Mouse (Mus musculus) mature B cell (primary cell): ENCODE results near the gene Ahnak.
"Not testable (repeated sequence)": the region's sequence is repeated elsewhere in the genome, so short reads cannot be mapped to it uniquely, and the experiment has no call there.

Source experiments
- in situ Hi-C: fragments of 300-500 bp; cut with MboI; formaldehyde crosslinking; loops from 2 replicates; pipeline ENCODE4 v1.14.3; 2019

The Ahnak gene

DNA sequence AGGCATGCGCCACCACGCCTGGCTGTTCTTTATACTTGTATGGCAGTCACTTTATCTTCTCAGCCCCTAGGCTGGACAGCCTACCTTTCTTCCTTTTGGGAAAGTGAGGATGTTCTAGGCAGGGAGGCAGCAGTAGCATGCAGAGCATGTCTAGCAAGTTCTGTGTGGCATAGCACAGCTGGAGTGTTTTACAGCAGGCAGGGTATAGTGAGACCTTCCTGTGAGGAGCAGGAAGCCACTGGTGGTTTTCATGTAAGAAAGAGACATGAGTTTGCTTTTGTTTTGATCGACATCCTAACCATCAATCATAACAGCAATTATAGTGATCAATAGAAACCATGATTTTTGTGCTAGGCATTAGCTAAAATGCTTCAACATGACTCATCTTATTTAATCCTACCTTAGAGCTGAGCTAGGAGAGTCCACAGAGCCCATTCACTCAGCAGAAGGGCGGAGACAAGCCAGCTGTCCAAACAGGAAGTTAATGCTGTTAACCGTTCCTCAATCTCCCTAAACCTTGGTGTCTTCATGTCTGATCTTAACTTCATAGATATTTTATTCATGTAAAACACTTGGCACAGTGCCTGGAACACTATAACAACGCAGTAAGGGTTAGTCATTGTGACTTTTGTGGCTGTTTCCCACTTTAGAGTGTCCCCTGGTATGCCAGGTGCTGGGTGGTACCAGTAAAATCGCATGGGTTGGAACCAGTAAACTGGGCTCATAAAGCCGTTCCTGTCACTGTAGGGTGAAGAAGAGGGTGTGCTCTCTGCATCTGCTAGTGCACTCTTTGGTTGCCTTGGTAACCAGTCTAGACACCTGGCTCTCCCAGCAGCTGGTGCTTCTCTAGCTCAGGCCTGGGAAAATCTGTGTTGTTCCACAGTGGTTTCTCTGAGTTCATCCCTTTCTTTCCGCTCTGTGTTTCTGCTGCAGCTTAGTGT, 76.8 kb downstream of the Ahnak start:
- in situ Hi-C loops: no loop called here

DNA sequence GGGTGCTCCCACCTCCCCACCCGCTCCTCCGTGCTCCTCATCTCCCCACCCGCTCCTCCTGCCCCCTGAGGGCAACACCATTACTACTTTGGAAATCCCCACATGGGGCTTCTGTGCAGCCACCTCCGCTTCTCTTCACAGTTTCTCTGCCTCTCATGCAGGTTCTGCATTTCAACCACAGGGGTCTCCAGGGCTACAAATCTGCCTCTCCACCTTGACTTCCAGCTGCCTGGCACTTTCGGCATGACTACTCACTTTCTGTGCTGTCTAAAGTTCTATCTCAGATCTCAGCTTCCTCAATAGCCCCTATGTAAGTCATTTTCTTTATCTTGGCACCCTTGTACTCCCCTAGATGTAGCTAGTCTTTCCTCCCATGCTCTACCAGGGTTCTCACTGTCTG, 78.2 kb downstream of the Ahnak start:
- in situ Hi-C loops: no loop called here

DNA sequence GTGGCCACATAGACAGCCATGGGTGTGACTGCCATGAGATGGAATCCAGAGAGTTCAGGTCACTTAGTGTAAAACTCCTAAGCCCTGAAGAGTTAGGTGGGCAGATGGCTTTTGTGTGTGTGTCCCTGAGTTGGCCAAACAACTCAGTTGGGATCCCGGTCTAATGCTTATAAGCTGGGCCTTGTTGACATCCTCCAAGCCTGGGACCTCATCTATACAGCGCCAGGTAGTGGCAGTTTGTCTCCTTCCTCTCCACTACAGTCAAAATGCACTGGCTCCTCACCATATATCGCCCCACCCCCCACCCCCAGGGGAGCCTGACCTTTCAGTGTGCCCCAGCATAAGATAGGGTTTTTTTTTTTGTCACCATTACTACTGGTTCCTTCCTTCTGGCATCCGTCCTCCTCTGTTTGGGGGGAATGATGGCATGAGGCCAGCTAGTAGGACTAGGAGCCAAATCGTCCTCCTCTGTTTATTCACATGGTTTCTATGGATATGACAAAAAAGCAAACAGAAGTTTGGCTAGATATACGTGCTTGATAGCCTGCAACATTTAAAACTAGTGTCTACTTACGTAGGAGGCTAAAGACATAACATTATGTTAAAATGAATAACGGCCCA, 80.7 kb downstream of the Ahnak start:
- in situ Hi-C loops: no loop called here

DNA sequence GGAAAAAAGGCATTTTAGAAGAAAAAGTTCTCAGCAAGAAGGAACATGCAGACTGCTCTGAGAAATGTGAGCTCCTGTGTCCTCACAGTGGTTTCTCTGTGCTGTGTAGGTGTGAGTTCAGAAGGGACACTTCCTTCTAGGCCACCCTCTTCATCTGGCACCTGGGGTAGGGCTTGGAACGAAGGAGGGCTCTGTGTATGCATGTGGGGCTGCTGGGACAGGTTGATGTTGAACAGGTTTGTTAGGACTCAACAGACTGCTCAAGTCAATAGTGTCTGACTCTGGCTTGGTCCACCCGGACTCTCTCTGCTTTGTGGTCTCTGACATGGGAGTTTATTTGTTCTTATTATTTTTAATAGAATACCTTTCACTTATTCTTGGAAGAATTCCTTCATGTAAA, 81.2 kb downstream of the Ahnak start:
- in situ Hi-C loops: no loop called here

DNA sequence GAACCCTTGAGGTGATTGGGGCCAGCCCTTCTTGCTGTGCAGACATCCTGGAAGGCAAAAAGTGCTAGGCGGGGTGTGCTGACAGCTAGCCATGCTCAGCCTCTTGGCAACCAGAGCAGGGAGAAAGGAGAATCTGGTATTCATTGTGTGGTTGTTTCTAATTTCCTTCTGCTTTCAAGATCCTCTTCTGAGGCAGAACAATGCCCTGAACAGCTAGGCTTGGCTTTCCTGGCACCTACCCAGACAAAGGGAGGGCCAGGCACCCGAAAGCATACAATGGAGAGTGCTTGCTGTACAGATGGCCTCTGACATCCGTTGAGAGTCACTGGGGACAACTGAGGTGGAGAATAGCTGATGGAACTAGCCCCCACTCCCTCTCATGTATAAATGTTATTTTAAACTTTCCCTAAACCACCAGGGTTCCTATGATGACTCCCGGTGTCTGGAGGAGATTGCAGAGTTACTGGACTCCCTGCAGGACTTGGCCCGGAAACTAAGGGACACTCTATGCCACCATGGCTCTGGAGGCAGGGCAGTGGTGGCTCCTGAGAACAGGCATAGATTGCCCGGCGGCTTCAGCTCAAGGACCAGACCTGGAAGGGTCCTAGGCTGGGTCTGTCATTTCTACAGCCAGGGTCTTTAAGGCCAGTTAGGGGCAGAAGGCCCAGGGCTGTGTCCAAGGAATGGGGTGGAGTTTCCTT, 82.5 kb downstream of the Ahnak start:
- in situ Hi-C loops: no loop called here

DNA sequence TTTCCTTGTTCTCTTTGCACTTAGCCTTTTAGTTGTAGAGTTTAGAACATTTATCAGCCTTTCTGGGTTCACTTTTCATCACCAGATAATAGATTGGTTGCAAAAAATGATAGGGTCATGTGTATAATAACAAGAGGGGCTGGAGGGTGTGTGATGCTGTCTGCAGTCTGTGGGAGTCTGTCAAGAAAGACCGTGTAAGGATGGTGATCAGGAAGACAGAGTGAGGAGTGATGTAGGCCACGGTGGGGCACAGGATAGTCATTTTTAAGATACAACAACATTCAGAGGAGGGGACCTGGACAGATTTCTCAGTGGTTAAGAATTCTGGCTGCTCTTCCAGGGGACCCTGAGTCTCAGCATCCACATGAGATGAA, 83.1 kb downstream of the Ahnak start:
- in situ Hi-C loops: no loop called here

DNA sequence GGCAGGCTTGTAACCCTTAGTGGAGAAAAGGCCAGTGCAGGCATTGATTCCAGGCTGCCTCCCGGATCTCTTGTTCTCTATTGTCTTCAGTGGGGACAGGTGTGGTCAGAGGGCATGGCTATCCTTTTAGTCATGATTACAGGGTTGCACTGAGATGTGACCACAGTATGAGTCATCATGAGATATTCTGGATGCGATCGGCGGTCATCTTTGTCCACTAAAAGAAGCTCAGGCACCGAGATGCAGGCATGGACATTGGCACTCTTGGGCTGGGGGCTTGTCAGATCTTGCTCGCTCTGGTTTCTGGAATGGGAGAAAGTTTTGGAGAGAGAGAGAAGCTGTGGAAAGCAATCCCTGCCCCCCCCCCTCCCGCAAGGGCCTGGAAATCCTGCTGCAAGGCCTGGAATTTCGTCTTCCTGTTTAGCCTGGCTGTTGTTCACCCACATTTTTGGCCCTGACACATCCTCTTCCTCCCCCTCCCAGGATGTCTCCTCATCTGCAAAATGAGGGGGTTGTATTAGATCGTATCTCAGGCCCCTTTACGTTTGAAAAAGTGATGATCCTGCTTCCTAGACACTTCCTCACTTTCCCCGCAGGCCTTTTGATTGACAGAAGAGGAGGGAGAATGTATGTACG, 84.8 kb downstream of the Ahnak start:
- in situ Hi-C loops: no loop called here

DNA sequence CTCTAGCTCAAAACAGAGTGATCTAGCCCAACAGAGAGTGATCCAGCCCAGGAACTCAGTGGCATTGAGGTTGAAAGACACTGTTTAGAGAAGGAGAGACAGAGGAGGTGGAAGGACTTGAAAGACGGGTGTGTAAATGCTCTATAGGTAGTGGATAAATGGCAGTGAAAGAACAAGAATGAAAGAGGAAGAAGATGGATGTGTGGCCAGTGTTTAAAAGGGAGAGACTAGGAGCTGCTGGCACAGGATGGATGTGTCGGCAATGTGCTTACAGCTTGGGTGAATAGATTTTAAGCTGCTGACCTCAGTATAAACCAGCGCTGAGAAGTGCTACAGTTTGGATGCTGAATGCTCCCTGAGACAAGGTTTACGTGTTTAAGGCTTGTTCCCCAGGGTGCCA, 85.3 kb downstream of the Ahnak start:
- in situ Hi-C loops: no loop called here

DNA sequence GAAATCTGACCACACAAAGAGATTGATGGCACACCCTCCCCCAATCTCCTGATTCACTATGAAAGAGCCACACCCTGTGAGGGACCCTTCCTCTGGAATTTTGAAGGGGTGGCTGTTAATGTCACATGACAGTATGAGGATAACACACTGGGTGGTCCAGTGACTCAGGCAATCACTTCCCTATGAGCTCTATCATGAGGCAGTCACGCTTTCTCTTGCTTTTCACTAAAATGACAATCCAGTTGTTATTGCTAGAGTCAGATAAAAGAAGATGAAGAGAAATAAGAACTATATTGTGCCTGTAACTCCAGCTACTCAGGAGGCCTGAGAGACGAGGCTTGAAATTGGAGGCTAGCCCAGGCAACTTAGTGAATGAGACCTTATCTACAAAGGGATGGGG, 86.5 kb downstream of the Ahnak start:
- in situ Hi-C loops: loop anchor here (5.0 kb wide), 1 partner anchor 83 kb away; no protein-coding TSS in a partner anchor

DNA sequence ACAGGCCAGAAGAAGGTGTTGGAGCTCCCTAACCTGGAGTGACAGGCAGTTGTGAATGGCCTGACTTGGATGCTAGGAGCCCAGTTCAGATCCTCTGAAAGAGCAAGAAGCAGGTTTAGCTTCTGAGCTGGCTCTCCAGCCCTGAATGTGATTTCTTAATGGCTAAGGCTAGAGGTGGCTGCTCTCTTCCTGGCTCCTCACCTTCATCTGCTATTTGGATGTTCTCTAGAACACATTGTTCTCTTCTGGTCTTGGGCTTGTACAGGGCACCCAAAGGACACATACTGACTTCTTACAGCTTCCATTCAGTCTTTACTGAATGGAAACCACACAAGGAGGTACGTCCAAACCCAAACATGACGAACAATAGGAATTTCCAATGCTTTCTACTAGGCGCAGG, 87.0 kb downstream of the Ahnak start:
- in situ Hi-C loops: loop anchor here (5.0 kb wide), 1 partner anchor 84 kb away; no protein-coding TSS in a partner anchor

DNA sequence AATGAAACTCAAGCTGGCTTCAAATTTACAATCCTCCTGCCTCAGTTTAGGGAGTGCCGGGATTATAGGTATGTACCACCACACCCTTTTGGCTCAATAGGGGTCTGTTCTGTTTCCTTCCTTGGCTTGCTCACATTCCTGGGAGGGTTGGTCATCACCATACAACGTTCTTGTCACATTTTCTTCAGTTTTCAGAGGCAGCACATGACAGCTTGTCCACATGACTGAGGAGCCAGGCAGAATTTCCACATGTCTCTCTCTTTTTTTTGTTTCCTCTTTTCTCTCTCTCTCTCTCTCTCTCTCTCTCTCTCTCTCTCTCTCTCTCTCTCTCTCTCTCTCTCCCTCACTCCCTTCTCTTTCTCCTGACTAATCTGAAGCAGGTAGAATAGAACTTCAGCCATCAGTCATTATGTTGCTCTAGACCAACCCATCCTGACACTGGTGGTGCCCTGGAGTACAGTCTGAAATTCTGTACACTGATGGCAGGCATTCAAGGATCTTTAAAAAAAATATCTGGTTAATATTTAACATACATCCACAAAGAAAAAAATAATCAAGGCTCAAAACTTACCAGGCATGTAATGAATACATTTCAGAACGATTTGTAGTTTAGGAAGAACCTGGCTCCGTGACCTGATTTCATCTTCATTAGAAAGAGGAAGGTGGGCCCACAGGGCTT, 88.0 kb downstream of the Ahnak start:
- in situ Hi-C loops: loop anchor here (5.0 kb wide), 1 partner anchor 85 kb away; no protein-coding TSS in a partner anchor

DNA sequence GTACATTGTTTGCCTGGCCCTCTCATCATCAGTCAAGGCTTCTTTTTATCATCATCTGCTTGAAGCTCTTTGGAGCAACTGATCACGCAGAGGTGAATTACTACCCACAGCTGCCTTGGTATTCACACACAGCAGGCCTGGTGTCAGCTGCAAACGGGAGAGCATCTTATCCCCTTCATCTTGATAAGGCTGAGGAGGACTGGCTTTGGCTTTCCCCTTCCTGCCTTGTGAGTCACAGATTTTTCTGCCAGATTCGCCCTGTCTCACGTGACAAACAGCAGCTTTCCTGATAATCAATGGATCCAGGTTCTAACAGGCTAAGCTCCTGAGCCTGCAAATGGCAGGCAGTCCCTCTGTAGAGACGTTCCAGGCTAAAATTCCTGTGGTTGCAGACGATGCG, 90.8 kb downstream of the Ahnak start:
- in situ Hi-C loops: loop anchor here (5.0 kb wide), 1 partner anchor 88 kb away; no protein-coding TSS in a partner anchor

DNA sequence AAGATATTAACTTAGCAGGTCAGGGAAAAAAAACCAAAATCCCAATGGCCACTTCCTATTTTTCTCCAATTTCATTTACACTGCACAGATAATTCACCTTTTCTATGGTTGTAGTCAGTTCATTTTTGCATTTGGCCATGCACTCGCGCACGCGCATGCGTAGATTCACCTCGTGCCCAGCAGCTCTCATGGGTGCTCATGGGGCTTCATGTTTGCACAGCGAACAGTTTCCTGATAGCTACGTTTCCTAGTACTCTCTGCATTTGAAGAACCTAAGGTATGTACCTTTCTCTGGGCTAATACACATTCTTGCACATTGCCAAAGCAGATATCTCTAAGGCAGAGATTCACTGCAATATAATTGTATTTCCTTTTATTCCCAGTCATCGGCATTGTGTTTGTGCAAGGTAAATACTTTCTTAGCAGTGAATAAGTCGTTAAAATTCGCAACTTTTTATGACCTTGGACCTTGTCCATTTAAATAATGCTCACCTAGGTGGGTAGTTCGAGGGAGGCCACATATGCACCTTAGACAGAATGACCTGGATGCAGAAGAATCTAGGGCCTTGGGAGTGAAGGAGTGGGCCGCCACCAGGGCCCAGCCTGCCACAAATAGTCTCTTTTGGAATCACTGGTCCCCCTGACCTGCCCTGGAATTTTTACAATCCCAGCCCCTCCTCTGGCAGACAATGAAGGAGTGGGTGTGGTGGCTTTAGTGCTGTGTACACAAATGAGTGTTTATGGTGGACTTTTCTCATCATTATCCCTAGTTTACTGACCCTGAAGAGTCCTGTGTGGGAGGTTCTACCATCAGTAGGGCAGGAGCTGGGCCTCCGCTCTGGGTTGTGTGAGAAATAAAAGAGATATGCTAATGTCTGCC, 92.5 kb downstream of the Ahnak start:
- in situ Hi-C loops: no loop called here

DNA sequence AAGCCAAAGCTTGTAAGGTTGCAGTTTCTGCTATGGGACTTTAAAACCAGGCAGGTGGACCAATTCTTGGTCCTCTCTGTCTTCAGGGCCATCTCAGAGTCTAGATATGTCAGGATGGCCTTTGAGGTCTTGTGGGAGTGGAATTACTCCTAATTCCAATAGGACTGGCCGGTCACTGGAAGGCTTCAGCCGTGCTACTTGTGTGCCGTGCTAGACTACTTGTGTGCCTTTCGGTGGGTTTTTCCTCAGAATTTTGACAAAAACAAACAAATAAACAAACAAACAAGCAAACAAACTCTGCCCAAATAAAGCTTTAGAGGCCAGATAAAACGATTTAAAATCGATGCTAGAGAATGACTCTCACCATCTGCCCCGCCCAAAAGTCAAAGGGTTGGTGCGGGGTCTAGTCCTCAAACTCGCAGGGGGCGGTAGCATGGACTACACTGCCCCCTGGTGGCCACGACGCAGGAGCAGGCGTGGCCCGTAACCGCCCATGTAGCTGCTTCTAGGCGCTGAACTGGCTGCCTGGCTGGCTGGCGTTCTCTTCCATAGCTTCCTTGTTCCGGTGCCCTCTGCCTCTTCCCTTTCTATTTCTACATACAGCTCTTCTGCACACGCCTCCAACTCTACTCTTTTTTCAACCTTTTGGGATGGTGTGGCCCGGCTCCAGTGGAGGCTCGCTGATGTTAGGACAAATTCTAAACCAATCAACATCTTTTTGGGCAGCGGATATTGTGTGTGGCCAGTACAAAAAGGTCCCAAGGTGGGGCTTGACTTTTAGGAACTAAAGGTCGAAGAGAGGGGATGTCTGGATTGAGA, 93.3 kb downstream of the Ahnak start:
- in situ Hi-C loops: no loop called here

DNA sequence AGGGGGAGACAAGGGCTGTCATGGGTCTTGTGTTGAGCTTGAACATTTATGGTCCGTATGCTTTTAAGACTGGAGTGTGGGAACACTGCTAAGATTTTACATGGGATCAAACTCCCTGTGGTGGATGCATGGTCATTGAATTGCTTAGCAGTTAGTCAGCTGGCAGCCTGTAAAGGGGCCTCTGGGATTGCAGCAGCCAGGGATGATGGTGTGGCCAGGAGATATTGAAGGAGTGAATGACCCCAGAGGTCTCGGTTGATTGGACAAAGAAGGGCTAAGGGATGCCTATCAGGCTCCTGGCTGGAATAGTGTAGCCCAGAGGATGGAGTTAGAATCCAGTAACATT, 93.9 kb downstream of the Ahnak start:
- in situ Hi-C loops: no loop called here

DNA sequence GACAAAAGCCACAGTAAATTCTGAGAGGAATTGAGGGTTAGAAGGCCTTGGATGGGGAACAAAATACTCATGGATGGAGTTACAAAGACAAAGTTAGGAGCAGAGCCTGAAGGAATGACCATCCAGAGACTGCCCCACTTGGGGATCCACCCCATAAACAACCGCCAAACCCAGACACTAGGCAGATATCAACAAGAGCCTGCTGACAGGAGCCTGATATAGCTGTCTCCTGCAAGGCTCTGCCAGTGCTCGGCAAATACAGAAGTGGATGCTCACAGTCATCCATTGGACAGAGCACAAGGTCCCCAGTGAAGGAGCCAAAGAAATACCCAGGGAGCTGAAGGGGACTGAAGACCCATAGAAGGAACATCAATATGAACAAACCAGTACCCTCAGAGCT, 94.8 kb downstream of the Ahnak start:
- in situ Hi-C loops: not testable (repeated sequence)

DNA sequence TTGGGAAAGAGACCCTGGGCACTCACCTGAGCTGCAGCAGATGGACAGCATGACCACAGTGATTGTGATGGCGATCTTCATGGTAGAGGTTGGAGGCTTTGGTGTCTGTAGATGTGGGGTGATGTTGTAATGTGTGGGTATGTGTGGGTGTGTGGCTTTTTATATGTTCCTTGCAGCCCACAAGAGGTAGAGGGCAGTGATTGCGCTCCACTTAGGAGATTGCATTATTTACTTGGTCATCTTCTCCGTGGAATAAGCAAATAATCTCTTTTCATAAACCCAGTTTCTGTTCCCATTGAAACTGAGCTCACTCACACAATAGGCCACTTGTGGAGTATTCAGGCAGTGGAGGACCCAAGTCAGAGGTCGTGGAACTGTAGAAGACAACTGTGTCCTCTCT, 98.7 kb downstream of the Ahnak start, which contains the start of gene Scgb1a1:
Scgb1a1 (minus strand) TSS at position 138 of the 400 bp plus-strand sequence.
- in situ Hi-C loops: no loop called here

DNA sequence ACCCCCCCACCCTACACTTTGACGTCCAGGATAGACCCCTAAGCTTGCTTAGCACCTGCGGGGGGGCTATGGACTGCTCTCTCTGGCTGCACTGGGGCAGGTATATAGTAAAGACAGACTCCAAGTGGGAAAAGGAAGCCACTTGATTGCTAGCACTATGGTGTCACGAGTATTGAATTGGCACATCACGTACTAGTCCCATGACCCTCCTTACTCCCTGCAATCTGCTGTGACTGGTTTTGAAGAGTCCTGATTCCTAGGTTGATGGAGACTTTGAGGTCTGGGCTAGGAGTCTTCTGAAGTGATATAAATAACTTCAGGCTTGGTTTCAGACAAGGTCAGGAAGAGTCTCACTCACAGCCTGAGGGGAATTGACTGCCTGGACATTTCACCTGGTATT, 101.1 kb downstream of the Ahnak start:
- in situ Hi-C loops: no loop called here

DNA sequence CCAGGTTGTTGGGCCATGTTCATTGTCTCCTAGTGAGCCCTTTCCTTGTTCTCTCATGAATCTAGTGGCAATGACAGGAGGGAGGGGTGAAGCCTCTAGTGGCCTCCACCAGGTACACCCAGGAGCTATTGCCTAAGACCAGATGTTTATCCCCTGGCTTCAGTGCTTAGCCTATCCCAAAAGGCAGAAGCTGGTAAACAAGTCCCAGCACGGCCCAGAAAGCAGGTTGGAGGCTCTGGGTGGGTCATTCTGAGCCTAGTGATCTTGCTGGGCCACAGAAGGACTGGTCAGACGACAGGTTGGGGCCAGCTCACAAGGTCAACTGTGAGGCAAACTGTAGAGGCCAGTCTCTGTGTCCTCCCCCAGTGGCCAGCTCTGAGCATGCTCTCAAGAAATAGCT, 101.6 kb downstream of the Ahnak start:
- in situ Hi-C loops: no loop called here

DNA sequence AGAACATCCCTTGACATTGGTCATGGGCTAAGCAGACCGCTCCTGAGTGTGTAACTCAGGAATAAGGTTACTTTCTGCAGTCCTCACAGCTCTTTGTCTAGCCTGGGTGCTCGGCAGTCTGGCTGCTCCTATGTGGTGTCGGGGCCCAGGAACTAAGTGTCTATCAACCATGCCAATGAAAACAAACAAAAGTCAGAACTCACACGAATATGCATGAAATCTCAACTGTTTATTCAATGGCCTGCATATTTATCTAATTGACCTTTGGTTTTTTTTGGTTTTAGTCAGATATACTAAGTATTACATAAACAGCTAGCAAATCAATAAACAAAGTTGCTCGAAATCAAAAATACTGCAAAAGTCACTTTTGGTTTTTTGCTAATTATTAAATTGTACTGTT, 106.0 kb downstream of the Ahnak start:
- in situ Hi-C loops: no loop called here
